Mouse (Mus musculus) heart, embryonic 16.5 days (tissue): ENCODE results near the gene Srbd1. TPM values are rescaled to one million over a fixed set of nuclear protein-coding genes. Genes with fewer than 3 reads are reported as not detected.

Experiments used
- ATAC-seq: fragments of 200-750 bp; cut with Nextera tagmentation; replicated peaks from 2 replicates; pipeline ENCODE4 v1.8.0; 2017; ENCODE audit warnings: moderate number of reproducible peaks; ENCODE audit not compliant: insufficient read depth, low FRiP score; ENCODE audit errors: extremely low read depth
- H3K27ac ChIP-seq: fragments of 300-500 bp; sonication (generic); 2 replicates; pipeline ENCODE4 v1.5.1; 2014; ENCODE audit warnings: mild to moderate bottlenecking, low read length, control low read depth, moderate library complexity
- H3K27me3 ChIP-seq: fragments of 300-500 bp; sonication (generic); 2 replicates; pipeline ENCODE4 v1.6.1; 2014; ENCODE audit warnings: low read length, mixed read lengths; ENCODE audit not compliant: control insufficient read depth, insufficient read depth
- H3K36me3 ChIP-seq: fragments of 300-500 bp; sonication (generic); 2 replicates; pipeline ENCODE4 v1.6.1; 2014; ENCODE audit not compliant: control insufficient read depth, insufficient read depth
- H3K4me1 ChIP-seq: fragments of 300-500 bp; sonication (generic); 2 replicates; pipeline ENCODE4 v1.6.1; 2014; ENCODE audit warnings: low read length, mixed read lengths; ENCODE audit not compliant: control insufficient read depth, insufficient read depth
- H3K4me2 ChIP-seq: fragments of 300-500 bp; sonication (generic); 2 replicates; pipeline ENCODE4 v1.6.1; 2014; ENCODE audit warnings: low read depth, mild to moderate bottlenecking, control low read depth, low read length
- H3K4me3 ChIP-seq: fragments of 300-500 bp; sonication (generic); 2 replicates; pipeline ENCODE4 v1.5.1; 2014; ENCODE audit warnings: mild to moderate bottlenecking, control low read depth, low read length
- H3K9ac ChIP-seq: fragments of 300-500 bp; sonication (generic); 2 replicates; pipeline ENCODE4 v1.6.1; 2014; ENCODE audit warnings: low read length, control low read depth
- H3K9me3 ChIP-seq: fragments of 300-500 bp; sonication (generic); replicated peaks from 2 replicates; pipeline ENCODE4 v1.6.1; 2016; ENCODE audit warnings: low read length; ENCODE audit not compliant: control insufficient read depth
- WGBS: fragments of 180-500 bp; shearing (Covaris S2); extraction: QIAGEN DNeasy Blood & Tissue Kit; methylation state at CpG from one replicate; pipeline ENCODE4 v1.1.7; 2014; 5-methylcytosine and 5-hydroxymethylcytosine counted together
- polyA plus RNA-seq: library from polyadenylated mRNA; unstranded; fragments of >200 nt; fragmentation: Nextera tagmentation; extraction: Ambion mirVana; gene quantifications from 2 replicates; pipeline ENCODE4 v1.2.1, GENCODE M21; 2015

Srbd1 gene
- polyA plus RNA-seq, 1 experiment from 2014 or later = 11.5 TPM

GRCm38 (mm10) chr17:85989058-85989769 is 155.8 kb downstream of the Srbd1 start:
- H3K27me3 ChIP-seq = no peaks in the 10 kb centered on the region
- H3K4me3 ChIP-seq = no peak overlapping the region
- WGBS = 60% methylated on average over 12 of the region's 12 CpGs
- no peak overlapping the region for H3K4me2 ChIP-seq
- no peak overlapping the region for H3K27ac ChIP-seq
- peaks cover 5% of the 10 kb centered on the region; the same call in 1 of the 2 replicates for H3K36me3 ChIP-seq
- peaks cover 15% of the 10 kb centered on the region for H3K4me1 ChIP-seq
- no peak for ATAC-seq
- H3K9me3 ChIP-seq = no peaks in the 10 kb centered on the region
- no peak overlapping the region for H3K9ac ChIP-seq

DNA sequence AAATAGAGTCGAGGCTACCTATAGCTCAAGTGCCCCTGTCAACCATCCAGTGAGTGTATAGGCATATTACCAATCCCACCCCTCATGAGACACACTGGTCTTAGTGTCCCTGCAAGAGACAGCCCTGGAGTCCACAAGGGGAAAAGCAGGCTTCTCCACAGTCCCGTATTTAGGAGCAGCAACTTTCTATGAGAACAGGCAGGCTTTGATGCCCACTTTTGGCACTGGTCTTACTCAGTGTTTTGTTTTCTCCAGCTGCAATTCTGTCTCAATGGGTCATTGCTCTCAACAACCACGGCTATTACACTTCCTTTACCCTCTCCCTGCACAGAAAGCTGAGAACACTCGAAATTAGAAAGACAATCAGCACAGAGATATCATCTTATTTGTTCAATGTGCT is 157.4 kb downstream of the Srbd1 start:
- H3K27ac ChIP-seq = no peak overlapping the region
- no peak overlapping the region for H3K4me2 ChIP-seq
- H3K27me3 ChIP-seq = no peaks in the 10 kb centered on the region
- H3K9me3 ChIP-seq = no peaks in the 10 kb centered on the region
- no peak for ATAC-seq
- H3K4me3 ChIP-seq = no peak overlapping the region
- H3K36me3 ChIP-seq = peaks cover 3% of the 10 kb centered on the region; the same call in 1 of the 2 replicates
- 53% methylated on average over 4 of the region's 4 CpGs for WGBS
- H3K9ac ChIP-seq = no peak overlapping the region
- peaks cover 15% of the 10 kb centered on the region for H3K4me1 ChIP-seq

GRCm38 (mm10) chr17:85986624-85987023 is 158.4 kb downstream of the Srbd1 start:
- no peak overlapping the region for H3K4me3 ChIP-seq
- no peak for ATAC-seq
- peaks cover 3% of the 10 kb centered on the region; the same call in 1 of the 2 replicates for H3K36me3 ChIP-seq
- H3K9ac ChIP-seq = no peak overlapping the region
- no peak overlapping the region for H3K4me2 ChIP-seq
- no peaks in the 10 kb centered on the region for H3K27me3 ChIP-seq
- 66% methylated on average over 4 of the region's 4 CpGs for WGBS
- no peak overlapping the region for H3K27ac ChIP-seq
- H3K4me1 ChIP-seq = peaks cover 15% of the 10 kb centered on the region
- peaks cover 3% of the 10 kb centered on the region for H3K9me3 ChIP-seq

DNA sequence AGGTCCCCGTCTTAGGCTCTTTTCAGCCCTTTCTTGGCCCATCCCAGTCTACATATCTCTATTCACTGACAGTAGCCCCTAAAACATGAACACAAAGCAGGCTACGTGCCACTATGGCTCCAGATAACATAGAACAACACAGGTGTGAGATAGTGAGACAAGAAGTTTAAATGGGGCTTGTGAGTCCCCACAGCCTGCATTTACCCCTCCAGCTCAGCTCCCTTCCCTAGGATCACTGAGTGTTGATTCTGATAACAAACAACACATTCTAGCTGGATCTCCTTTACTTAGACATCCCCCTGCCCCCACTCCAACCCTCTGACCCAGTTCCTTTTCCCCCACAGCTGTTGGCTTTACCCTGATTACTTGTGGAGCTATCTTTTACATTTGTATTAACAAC is 158.8 kb downstream of the Srbd1 start:
- Histone ChIP-seq H3K4me1 (peaks cover 15% of the 10 kb centered on the region), H3K9ac (no peak overlapping the region), H3K4me3 (no peak overlapping the region), H3K9me3 (peaks cover 4% of the 10 kb centered on the region), H3K27me3 (no peaks in the 10 kb centered on the region), H3K36me3 (peaks cover 3% of the 10 kb centered on the region; the same call in 1 of the 2 replicates), H3K27ac (no peak overlapping the region), H3K4me2 (no peak overlapping the region)
- ATAC-seq = no peak
- WGBS = 69% methylated on average over 2 of the region's 2 CpGs

DNA sequence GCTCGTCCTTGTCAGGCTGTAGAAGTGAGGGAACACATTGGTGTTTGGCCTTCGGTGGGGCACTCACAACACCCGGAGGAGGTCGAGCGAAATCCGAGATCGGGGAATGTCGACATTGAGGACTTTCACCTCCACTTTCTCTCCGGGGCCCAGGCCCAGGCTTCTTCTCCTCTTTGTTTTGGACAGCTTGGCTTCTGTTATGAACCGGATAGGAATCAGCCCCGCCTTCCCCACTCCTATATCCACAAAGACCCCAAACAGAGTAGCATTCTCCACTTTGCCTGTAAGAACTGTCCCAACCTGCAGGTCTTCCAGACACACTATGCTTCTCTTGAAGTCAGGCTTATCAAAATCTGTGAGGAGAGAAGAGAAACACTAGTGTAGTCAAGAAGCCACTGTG is 159.8 kb downstream of the Srbd1 start:
- peaks cover 4% of the 10 kb centered on the region for H3K9me3 ChIP-seq
- WGBS = 72% methylated on average over 11 of the region's 11 CpGs
- H3K4me3 ChIP-seq = no peak overlapping the region

GRCm38 (mm10) chr17:85982271-85982670 is 162.7 kb downstream of the Srbd1 start:
- Histone ChIP-seq H3K27me3 (no peaks in the 10 kb centered on the region), H3K4me3 (no peak overlapping the region), H3K27ac (no peak overlapping the region), H3K4me2 (no peak overlapping the region), H3K36me3 (no peaks in the 10 kb centered on the region), H3K9ac (no peak overlapping the region), H3K4me1 (peaks cover 10% of the 10 kb centered on the region), H3K9me3 (peaks cover 4% of the 10 kb centered on the region)
- 92% methylated on average over 4 of the region's 4 CpGs for WGBS
- no peak for ATAC-seq

More for the DNA sequence above, 159.8 kb downstream of the Srbd1 start:
- Histone ChIP-seq H3K27me3 (no peaks in the 10 kb centered on the region), H3K36me3 (peaks cover 3% of the 10 kb centered on the region; the same call in 1 of the 2 replicates), H3K9ac (no peak overlapping the region), H3K27ac (no peak overlapping the region), H3K4me1 (peaks cover 15% of the 10 kb centered on the region), H3K4me2 (no peak overlapping the region)
- ATAC-seq = no peak

- no peaks in the 10 kb centered on the region for H3K27me3 ChIP-seq
- H3K4me2 ChIP-seq = no peak overlapping the region
- H3K9me3 ChIP-seq = peaks cover 4% of the 10 kb centered on the region
- H3K4me1 ChIP-seq = peaks cover 8% of the 10 kb centered on the region
- 59% methylated on average over 3 of the region's 3 CpGs for WGBS
- no peak overlapping the region for H3K27ac ChIP-seq
- no peaks in the 10 kb centered on the region for H3K36me3 ChIP-seq
- no peak overlapping the region for H3K9ac ChIP-seq
- ATAC-seq = no peak
- H3K4me3 ChIP-seq = no peak overlapping the region
Measured at GRCm38 (mm10) chr17:85981869-85982268, 163.1 kb downstream of the Srbd1 start.

GRCm38 (mm10) chr17:85978876-85979275 is 166.1 kb downstream of the Srbd1 start:
- whole genome bisulfite sequencing = 69% methylated on average over 8 of the region's 8 CpGs
- H3K4me2 ChIP-seq = no peak overlapping the region

GRCm38 (mm10) chr17:85975077-85975476 is 169.9 kb downstream of the Srbd1 start:
- H3K27ac ChIP-seq = peak overlapping the region; percentile 48; the same call in 1 of the 2 replicates
- H3K36me3 ChIP-seq = no peaks in the 10 kb centered on the region
- 60% methylated on average over 5 of the region's 5 CpGs for WGBS
- H3K4me2 ChIP-seq = no peak overlapping the region
- H3K27me3 ChIP-seq = peaks cover 3% of the 10 kb centered on the region; the same call in 1 of the 2 replicates
- H3K4me1 ChIP-seq = no peaks in the 10 kb centered on the region
- H3K9me3 ChIP-seq = no peaks in the 10 kb centered on the region
- ATAC-seq = no peak; the same call in 1 of the 2 replicates
- no peak overlapping the region for H3K4me3 ChIP-seq
- H3K9ac ChIP-seq = no peak overlapping the region

More at GRCm38 (mm10) chr17:85978876-85979275, 166.1 kb downstream of the Srbd1 start:
- no peak for ATAC-seq
- peaks cover 4% of the 10 kb centered on the region for H3K9me3 ChIP-seq
- H3K27me3 ChIP-seq = no peaks in the 10 kb centered on the region
- H3K27ac ChIP-seq = no peak overlapping the region
- no peaks in the 10 kb centered on the region for H3K36me3 ChIP-seq
- H3K4me3 ChIP-seq = no peak overlapping the region
- H3K4me1 ChIP-seq = no peaks in the 10 kb centered on the region
- no peak overlapping the region for H3K9ac ChIP-seq
